Mouse (Mus musculus) naive thymus-derived CD4-positive, alpha-beta T cell, adult 2 months (primary cell): ENCODE measurements at regions not wholly inside any gene's neighbourhood (a gene's known extent, or its start where the extent isn't known, plus 50 kb on each side); places are given as distances from the start of the nearest gene placed in this dataset.
A peak's percentile ranks its signal among the peaks of the same experiment; 100 is the strongest.
"Not testable (repeated sequence)": the region's sequence is repeated elsewhere in the genome, so short reads cannot be mapped to it uniquely, and the experiment has no call there.

Experiments used
- DNase-seq: peaks from one replicate; pipeline ENCODE4 v3.0.0-alpha.2; 2011; ENCODE audit warnings: low read depth

DNA sequence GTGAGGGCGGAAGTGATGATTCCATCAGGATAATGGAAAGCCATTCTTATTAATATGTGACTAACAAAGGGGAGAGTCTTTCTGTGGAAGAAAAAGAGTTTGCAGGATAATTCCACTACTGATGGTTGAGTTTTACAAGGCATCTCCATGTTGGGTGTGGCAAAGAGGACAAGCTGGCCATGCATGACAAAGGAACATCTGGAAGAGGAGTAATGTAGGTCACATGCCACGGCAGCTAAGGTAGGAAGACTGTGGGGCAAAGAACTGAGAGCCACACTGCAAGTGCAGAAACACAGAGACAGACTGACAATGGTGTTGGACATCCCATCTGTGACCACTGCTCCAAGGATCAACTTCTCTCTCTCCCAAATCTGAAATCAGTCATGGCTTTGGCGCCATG is 196.4 kb upstream of the Gdi2 start:
- DNase-seq, result no peak

DNA sequence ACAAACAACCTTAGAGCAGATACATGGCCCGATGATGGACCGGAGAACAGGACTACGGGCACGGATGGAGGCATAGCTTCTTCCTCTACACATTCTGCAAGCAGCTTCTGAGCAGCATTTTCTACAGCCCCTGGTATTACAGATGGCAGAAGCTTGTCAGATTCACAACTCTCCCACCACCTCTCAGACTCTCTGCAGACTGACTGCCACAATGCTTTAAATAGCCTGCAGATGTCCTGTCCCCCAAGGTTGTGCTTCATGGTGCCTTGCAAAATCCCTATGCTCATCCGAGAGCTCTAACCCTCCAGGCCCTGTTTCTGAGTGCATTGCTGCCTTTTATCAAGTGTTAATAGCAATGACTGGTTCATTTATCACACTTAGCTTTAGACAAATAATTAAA is 194.3 kb upstream of the Gdi2 start:
- no peak for DNase-seq

DNA sequence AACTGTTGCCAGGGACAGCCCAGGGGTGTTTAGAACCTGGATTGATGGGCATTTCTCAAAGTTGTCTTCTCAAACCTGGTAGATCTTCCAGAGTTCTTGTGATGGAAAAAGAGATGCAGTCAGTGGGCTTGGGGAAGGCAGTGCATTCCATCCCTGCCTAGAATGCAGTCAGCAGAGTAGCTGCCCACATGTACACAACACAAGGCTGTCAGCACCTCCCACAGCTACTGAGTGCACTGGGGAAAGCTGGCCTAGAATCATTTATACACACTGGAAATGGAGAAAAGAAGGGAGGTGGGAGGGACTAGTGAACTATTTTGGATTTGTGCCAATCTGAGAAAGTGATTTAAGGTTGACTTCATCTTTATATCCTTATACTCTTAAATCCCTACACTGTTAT is 183.0 kb upstream of the Gdi2 start:
- not testable (repeated sequence) for DNase-seq

GRCm38 (mm10) chr13:3358079-3358608 is 179.7 kb upstream of the Gdi2 start:
- no peak for DNase-seq

DNA sequence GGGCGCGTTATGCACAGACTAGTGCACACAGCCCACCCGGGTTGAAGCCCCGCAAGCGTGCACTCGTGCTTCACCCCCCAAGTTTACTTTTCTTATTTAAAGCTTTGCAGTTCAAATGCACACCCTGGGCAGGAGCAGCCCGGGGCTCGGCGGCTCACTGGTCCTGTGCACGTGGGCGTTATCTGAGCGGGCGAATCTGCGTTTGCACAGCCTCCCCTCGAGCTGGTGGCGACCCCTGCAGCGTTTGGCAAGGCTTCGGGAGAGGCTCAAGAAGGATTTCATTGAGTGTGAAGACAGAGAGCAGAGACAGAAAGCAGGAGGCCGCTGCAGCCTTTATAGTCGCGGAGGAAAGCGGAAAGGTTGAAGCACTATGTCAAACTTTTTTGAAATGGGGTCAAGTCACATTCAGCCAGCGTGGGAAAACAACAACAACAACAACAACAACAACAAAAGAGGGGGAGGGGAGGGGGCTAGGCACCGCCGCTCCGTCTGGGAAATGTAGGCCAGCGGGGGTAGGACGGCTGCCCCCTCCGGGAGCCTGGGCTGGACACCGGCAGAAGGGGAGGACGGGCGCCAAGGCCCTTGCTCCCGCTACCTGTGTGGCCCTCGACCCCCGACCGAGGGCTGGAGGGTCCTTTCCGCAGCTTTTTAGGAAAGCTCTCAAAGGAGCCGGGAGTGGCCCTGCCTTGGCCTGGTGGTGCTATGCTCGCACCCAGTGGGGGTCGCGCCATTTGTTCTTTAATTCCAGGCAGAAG is 178.7 kb upstream of the Gdi2 start:
- no peak for DNase-seq

- DNase-seq, result not testable (repeated sequence)
Observed at GRCm38 (mm10) chr13:3359751-3360260, 178.1 kb upstream of the Gdi2 start.

DNA sequence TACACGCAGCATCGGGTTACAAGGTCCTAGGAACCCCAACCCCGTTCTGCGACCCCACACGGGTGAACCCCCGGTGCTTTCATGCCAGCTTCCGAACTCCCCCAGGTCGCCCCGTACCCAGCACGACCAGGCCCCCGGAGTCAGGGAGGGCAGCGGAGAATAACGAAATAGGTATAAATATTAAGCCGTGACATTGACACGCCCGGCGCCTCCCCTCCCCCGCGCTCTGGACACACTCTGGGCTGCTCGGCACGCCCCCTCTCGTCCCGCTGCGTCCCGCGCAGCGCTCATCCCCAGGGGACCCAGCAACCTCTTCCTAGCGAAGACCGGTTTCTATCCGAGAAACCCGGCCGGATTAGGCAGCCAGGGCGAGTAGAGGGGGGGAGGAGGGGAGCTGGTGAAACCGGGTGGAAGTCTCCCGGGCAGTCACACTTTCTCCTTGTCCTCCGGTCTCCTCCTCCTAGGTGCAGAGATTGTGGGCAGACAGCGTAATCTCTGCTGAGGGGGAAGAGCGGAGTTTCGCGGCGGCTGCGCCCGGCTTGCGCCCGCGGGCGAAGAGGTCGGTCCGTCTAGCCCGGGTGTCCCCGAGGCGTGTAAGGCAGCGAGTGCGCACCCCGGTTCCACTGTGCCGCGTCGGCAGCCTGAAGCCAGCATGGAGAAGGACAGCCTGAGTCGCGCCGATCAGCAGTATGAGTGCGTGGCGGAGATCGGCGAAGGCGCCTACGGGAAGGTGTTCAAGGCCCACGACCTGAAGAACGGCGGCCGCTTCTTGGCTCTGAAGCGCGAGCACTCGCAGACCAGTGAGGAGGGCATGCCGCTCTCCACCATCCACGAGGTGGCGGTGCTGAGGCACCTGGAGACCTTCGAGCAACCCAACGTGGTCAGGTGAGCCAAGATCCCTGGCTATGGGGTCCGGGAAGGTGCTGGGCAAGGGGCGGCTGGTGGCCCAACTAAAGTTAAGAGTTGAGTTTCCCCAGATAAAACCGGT is 177.1 kb upstream of the Gdi2 start:
- DNase-seq, result no peak

GRCm38 (mm10) chr13:3372701-3373100 is 165.2 kb upstream of the Gdi2 start:
- peak; percentile 52 for DNase-seq

- DNase-seq, result peak; percentile 73
Observed at GRCm38 (mm10) chr13:3373522-3374220, 164.2 kb upstream of the Gdi2 start.

GRCm38 (mm10) chr13:3374796-3375195 is 163.1 kb upstream of the Gdi2 start:
- DNase-seq, result peak; percentile 30

- DNase-seq, result not testable (repeated sequence)
Observed at GRCm38 (mm10) chr13:3377801-3378200, 160.1 kb upstream of the Gdi2 start.

GRCm38 (mm10) chr13:3405783-3406182 is 132.1 kb upstream of the Gdi2 start:
- peak; percentile 10 for DNase-seq

DNA sequence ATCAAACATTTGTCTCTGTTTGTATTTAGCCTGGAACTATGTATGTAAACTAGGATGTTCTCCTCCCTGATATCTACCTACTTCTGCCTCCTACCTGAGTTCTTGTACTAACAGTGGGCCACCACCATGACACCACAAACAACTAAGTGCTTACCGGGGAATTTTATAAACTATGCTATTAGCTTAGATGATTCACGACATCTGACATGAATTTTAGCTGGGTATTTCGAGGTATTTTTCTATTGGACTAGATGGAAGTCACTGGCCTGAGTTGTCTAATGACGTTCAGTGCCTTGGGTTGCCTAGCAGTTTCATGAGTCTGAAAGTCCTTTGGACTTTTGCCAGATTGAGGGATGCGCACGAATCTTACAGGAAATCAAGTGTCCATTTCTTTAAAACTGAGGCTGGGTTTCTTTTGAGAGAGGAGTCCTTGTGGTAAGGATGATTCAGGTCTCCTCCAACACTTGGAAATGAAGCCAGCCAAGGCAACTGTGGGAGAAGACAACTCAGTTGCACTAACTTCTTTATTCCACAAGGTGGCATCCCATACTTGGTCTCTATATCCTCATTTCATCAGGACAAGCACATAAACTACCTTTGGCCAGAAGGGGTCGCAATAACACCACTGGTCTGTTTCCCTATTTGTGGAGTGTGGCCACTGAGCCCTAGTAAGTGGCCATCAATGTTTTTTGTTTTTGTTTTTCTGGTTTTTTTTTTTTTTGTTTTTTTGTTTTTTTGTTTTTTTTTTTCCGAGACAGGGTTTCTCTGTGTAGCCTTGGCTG is 131.4 kb upstream of the Gdi2 start:
- peak; percentile 84 for DNase-seq

GRCm38 (mm10) chr13:3410281-3410680 is 127.6 kb upstream of the Gdi2 start:
- DNase-seq, result not testable (repeated sequence)

GRCm38 (mm10) chr13:3417026-3417425 is 120.8 kb upstream of the Gdi2 start:
- no peak for DNase-seq

- not testable (repeated sequence) for DNase-seq
Observed at GRCm38 (mm10) chr13:3455374-3455773, 82.5 kb upstream of the Gdi2 start.

DNA sequence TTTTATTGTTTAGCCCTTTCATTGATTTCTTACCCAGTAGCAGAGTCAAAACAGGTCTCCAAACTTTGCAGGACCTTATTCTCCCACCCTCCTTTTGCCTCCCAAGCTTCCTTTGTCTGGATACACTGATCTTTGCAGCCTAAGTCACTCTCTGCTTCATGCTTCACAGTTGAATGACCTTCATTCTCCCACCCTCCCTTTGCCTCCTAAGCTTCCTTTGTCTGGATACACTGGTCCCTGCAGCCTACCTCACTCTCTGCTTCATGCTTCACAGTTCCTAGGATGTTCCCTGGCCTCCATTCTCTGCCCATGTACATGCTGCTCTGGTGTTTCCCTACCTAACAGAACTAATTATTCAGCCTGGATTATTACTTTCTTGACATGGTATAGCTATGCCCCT is 61.0 kb upstream of the Gdi2 start:
- no peak for DNase-seq

- peak; percentile 68 for DNase-seq
Observed at GRCm38 (mm10) chr13:3477997-3478728, 59.7 kb upstream of the Gdi2 start.
